Mouse (Mus musculus) central nervous system, embryonic 18 days (tissue): ENCODE data around the gene Olfr1463. TPM values are rescaled to one million over a fixed set of nuclear protein-coding genes. Genes with fewer than 3 reads are reported as not detected.

Experiments used
- polyA plus RNA-seq: library from polyadenylated mRNA; depleted of rRNA; stranded (reverse); fragments of >200 nt; gene quantifications from 2 replicates; pipeline ENCODE4 v1.2.3, GENCODE M21; 2012; rRNA removed

Olfr1463 gene
- not detected in 2 replicates for polyA plus RNA-seq

DNA sequence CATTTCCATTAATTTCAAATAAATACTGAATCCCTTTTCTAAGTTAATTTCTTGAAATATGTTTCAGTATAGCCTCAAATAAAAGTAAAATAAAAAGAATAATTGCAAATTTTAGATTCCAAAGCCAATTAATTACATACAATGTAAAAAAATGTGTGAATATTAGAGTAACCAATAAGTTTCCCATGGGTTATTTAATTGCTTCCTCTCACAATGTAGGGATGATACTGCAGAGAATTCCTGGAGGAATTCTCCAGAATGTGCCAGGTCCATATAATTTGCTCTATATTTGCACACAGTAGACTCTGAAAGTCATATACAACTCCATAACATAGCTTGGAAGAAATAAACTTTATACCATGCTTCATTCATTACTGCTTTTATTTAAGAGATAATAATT lies at the start of gene Olfr1463:
Gene Olfr1463, plus strand, starts transcription at position 301 of the 400 bp plus-strand sequence.

GRCm38 (mm10) chr19:13185434-13185833 lies 45.7 kb upstream of the Olfr1463 start, which contains the start of gene Olfr1462:
Olfr1462 (plus strand) TSS chr19:13185734.

Other genes with a start within 250 kb of the Olfr1463 start
- gene Olfr1451, start 236.3 kb upstream of the Olfr1463 start, polyA plus RNA-seq = not detected in 2 replicates
- not detected in 2 replicates for gene Olfr1453, start 203.0 kb upstream of the Olfr1463 start, polyA plus RNA-seq
- not detected in 2 replicates for gene Olfr1454, start 170.7 kb upstream of the Olfr1463 start, polyA plus RNA-seq
- not detected in 2 replicates for gene Olfr1457, start 133.4 kb upstream of the Olfr1463 start, polyA plus RNA-seq
- not detected in 2 replicates for gene Olfr1458, start 124.6 kb upstream of the Olfr1463 start, polyA plus RNA-seq
- not detected in 2 replicates for gene Olfr1459, start 81.8 kb upstream of the Olfr1463 start, polyA plus RNA-seq
- not detected in 2 replicates for gene Olfr1461, start 68.3 kb upstream of the Olfr1463 start, polyA plus RNA-seq
- gene Olfr1462, start 45.6 kb upstream of the Olfr1463 start, polyA plus RNA-seq = not detected in 2 replicates
- gene Olfr1465, start 84.2 kb downstream of the Olfr1463 start, polyA plus RNA-seq = not detected in 2 replicates
- not detected in 2 replicates for gene Olfr1466, start 107.5 kb downstream of the Olfr1463 start, polyA plus RNA-seq
- gene Olfr1467, start 130.9 kb downstream of the Olfr1463 start, polyA plus RNA-seq = not detected in 2 replicates
- gene Olfr1469, start 176.5 kb downstream of the Olfr1463 start, polyA plus RNA-seq = not detected in 2 replicates
- gene Olfr1471, start 212.1 kb downstream of the Olfr1463 start, polyA plus RNA-seq = not detected in 2 replicates
- gene Olfr1472, start 224.8 kb downstream of the Olfr1463 start, polyA plus RNA-seq = not detected in 2 replicates
- gene Olfr1474, start 238.2 kb downstream of the Olfr1463 start, polyA plus RNA-seq = not detected in 2 replicates
- gene Olfr1475, start 248.9 kb downstream of the Olfr1463 start, polyA plus RNA-seq = not detected in 2 replicates